Mouse (Mus musculus) intestine, embryonic 14.5 days (tissue): Measurements from ENCODE around the gene Mtch1. TPM values are rescaled to one million over a fixed set of nuclear protein-coding genes. Genes with fewer than 3 reads are reported as not detected.
"Not testable (repeated sequence)": the region's sequence is repeated elsewhere in the genome, so short reads cannot be mapped to it uniquely, and the experiment has no call there.

Experiments
- ATAC-seq: fragments of 200-750 bp; cut with Nextera tagmentation; replicated peaks from 2 replicates; pipeline ENCODE4 v1.8.0; 2017; ENCODE audit warnings: low read depth, moderate number of reproducible peaks, moderate TSS enrichment, moderate library complexity; ENCODE audit not compliant: low FRiP score, low TSS enrichment
- DNase-seq: peaks from one replicate; pipeline ENCODE4 v3.0.0-alpha.2; 2018; ENCODE audit warnings: low spot score
- H3K27ac ChIP-seq: fragments of 300-500 bp; sonication (generic); 2 replicates; pipeline ENCODE4 v1.5.1; 2014; ENCODE audit warnings: low read depth, mild to moderate bottlenecking, control low read depth
- H3K27me3 ChIP-seq: fragments of 300-500 bp; sonication (generic); replicated peaks from 2 replicates; pipeline ENCODE4 v1.6.1; 2014; ENCODE audit warnings: low read length, control low read depth; ENCODE audit not compliant: control insufficient read depth, insufficient read depth
- H3K36me3 ChIP-seq: fragments of 300-500 bp; sonication (generic); 2 replicates; pipeline ENCODE4 v1.6.1; 2014; ENCODE audit warnings: low read length, control low read depth; ENCODE audit not compliant: control insufficient read depth, insufficient read depth
- H3K4me1 ChIP-seq: fragments of 300-500 bp; sonication (generic); replicated peaks from 2 replicates; pipeline ENCODE4 v1.6.1; 2014; ENCODE audit warnings: low read length, control low read depth, mixed read lengths; ENCODE audit not compliant: control insufficient read depth, insufficient read depth
- H3K4me2 ChIP-seq: fragments of 300-500 bp; sonication (generic); 2 replicates; pipeline ENCODE4 v1.6.1; 2014; ENCODE audit warnings: low read length
- H3K4me3 ChIP-seq: fragments of 300-500 bp; sonication (generic); 2 replicates; pipeline ENCODE4 v1.5.1; 2014; ENCODE audit warnings: low read depth, low read length, control low read depth, mixed read lengths
- H3K9ac ChIP-seq: fragments of 300-500 bp; sonication (generic); 2 replicates; pipeline ENCODE4 v1.6.1; 2014; ENCODE audit warnings: mild to moderate bottlenecking, low read length
- H3K9me3 ChIP-seq: fragments of 300-500 bp; sonication (generic); 2 replicates; pipeline ENCODE4 v1.6.1; 2016; ENCODE audit warnings: low read length, control low read depth; ENCODE audit not compliant: control insufficient read depth
- WGBS: fragments of 180-500 bp; shearing (Covaris S2); extraction: QIAGEN DNeasy Blood & Tissue Kit; methylation state at CpG from one replicate; pipeline ENCODE4 v1.1.7; 2014; 5-methylcytosine and 5-hydroxymethylcytosine counted together
- polyA plus RNA-seq: library from polyadenylated mRNA; unstranded; fragments of >200 nt; fragmentation: Nextera tagmentation; extraction: Ambion mirVana; gene quantifications from 2 replicates; pipeline ENCODE4 v1.2.1, GENCODE M21; 2014

Mtch1 gene
- 292 and 324 TPM in 2 replicates for polyA plus RNA-seq

- Histone ChIP-seq H3K27ac (peak within 1 kb of the TSS; percentile 88), H3K9ac (peak within 1 kb of the TSS; percentile 88), H3K36me3 (peaks cover 19% of the 10 kb centered on the region), H3K4me3 (peak within 1 kb of the TSS; percentile 82), H3K9me3 (no peaks in the 10 kb centered on the region), H3K4me2 (peak within 1 kb of the TSS; percentile 66), H3K4me1 (peaks cover 16% of the 10 kb centered on the region), H3K27me3 (no peaks in the 10 kb centered on the region)
- under 1% methylated on average over 49 of the region's 53 CpGs for WGBS
- DNase-seq (peak; percentile 99), ATAC-seq (peak; percentile 97)
Measured at GRCm38 (mm10) chr17:29347645-29348256, at the start of gene Mtch1. Mtch1 (minus strand) TSS chr17:29347934.

DNA sequence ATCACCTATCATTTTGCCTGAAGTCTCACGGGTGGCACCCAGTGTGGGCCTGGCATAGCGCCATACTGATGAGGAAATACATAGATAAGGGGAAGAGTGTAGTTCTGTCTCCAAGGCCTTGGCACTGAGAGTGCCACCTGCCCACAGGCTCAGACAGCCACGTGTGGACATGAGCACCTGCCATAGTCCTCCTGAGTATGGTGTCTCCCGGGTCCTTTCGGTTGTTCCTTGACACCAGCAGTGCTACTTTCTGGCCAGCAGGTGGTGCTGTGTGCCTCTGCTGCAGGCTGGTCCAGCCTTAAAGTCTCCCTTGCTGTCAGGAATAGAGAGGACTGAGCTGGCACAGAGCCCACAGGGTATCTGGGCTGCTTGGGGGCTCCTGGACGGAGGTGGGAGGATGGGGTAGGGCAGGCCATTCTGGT is 49.1 kb upstream of the Mtch1 start:
- H3K27ac ChIP-seq = 0 out of 2 replicates have a peak overlapping the region, but pooled peaks have one; percentile 83
- peaks cover 29% of the 10 kb centered on the region for H3K4me1 ChIP-seq
- DNase-seq = peak; percentile 91
- no peak overlapping the region for H3K4me3 ChIP-seq
- no peaks in the 10 kb centered on the region for H3K27me3 ChIP-seq
- WGBS = 24% methylated on average over 6 of the region's 6 CpGs
- peak overlapping the region; percentile 62; the same call in 1 of the 2 replicates for H3K4me2 ChIP-seq
- no peak overlapping the region for H3K9ac ChIP-seq
- H3K9me3 ChIP-seq = no peaks in the 10 kb centered on the region
- no peaks in the 10 kb centered on the region for H3K36me3 ChIP-seq
- ATAC-seq = peak; percentile 59

DNA sequence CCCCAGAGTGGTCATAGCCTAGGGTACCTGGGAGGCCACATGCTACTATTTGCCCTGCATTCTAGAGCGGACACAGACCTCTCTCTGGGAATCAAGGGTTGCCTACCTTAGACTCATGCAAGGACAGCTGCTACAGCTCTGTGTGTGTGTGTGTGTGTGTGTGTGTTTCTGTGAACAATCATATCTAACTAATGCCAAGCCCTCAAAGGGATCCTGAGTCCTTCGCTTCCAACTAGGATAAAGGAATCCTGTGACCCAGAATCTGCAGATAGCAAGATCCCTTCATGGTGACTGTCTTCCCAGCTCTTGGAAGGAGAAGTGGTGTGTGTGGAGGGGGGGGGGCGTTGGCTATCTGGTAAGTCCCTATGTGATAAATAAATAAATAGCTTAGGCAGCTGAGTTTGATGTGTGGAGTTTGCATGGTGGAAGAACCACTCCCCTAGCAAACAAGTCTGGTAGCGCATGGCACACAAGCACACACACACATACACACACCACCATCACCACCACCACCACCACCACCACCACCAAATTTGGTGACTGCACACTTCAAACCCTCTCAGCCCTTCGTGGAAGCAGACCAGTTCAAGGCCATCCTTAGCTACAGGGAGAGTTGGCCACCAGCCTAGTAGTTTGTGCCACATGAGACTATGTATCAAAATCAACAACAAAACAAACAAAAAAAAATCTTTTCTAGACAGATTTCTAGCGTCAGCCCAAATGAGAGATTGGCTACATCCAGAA is 48.5 kb upstream of the Mtch1 start:
- 61% methylated on average over 6 of the region's 6 CpGs for WGBS
- H3K4me2 ChIP-seq = no peak overlapping the region
- no peak for ATAC-seq
- no peak overlapping the region for H3K27ac ChIP-seq
- no peak overlapping the region for H3K4me3 ChIP-seq
- peaks cover 29% of the 10 kb centered on the region for H3K4me1 ChIP-seq
- no peaks in the 10 kb centered on the region for H3K36me3 ChIP-seq
- H3K9ac ChIP-seq = no peak overlapping the region
- DNase-seq = no peak
- no peaks in the 10 kb centered on the region for H3K27me3 ChIP-seq
- H3K9me3 ChIP-seq = no peaks in the 10 kb centered on the region

- no peak overlapping the region for H3K4me3 ChIP-seq
- DNase-seq (no peak), ATAC-seq (no peak)
- no peaks in the 10 kb centered on the region for H3K9me3 ChIP-seq
- H3K27me3 ChIP-seq = no peaks in the 10 kb centered on the region
- H3K9ac ChIP-seq = no peak overlapping the region
- no peak overlapping the region for H3K4me2 ChIP-seq
- peaks cover 29% of the 10 kb centered on the region for H3K4me1 ChIP-seq
- no peaks in the 10 kb centered on the region for H3K36me3 ChIP-seq
- H3K27ac ChIP-seq = peak overlapping the region; percentile 22; the same call in 1 of the 2 replicates
- 61% methylated on average over 7 of the region's 7 CpGs for WGBS
Measured at GRCm38 (mm10) chr17:29395381-29395780, 47.6 kb upstream of the Mtch1 start.

DNA sequence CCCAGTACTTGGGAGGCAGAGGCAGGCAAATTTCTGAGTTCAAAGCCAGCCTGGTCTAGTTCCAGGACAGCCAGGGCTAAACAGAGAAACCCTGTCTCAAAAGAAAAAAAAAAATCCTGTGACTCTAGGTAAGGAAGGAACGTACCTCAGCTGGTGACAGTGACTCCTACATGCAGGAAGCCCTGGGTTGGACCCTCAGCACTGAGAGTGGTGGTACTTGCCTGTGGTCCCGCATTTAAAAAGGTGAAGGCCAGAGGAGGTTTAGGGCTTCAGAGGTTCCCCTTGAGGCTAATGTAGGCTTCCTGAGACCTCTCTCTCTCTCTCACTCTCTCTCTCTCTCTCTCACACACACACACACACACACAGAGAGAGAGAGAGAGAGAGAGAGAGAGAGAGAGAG is 47.0 kb upstream of the Mtch1 start:
- not testable (repeated sequence) for H3K9me3 ChIP-seq, H3K4me3 ChIP-seq, H3K9ac ChIP-seq, H3K36me3 ChIP-seq, H3K27me3 ChIP-seq, H3K4me2 ChIP-seq, DNase-seq, ATAC-seq
- peak overlapping the region; percentile 22; the same call in 1 of the 2 replicates for H3K27ac ChIP-seq
- peaks cover 29% of the 10 kb centered on the region for H3K4me1 ChIP-seq
- WGBS = 78% methylated on average over 2 of the region's 2 CpGs

DNA sequence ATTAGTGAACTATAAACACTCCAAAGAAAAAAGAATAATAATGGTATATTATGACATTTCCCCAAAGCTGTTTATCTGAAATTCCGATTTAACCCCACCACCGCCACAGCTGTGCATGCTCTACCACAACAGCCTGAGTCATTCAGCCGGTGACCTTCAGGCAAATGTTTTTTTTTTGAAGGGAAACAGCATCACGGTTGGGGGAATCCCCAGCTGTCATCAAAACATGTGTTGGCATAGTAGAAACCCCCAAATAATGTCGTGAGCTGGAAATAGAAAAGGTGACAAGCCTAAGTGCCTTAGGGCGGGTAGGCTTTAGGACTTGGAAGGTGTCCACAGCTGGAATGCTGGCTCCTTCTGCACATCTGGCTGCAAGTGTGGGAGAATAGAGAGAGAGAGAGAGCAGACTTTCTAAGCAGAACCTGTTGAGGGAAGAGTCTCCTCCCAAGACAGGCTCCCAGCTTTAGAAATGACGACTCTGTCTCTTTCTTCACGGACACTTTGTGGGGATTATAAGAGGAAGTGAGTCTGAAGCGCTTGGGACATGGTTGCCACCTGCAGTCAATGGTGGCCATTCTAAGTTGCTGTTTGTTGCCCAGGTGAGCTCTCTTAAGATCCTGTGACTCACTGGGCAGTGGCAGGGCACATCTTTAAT is 46.5 kb upstream of the Mtch1 start:
- Histone ChIP-seq H3K4me2 (no peak overlapping the region), H3K4me1 (peaks cover 28% of the 10 kb centered on the region), H3K27me3 (no peaks in the 10 kb centered on the region), H3K27ac (no peak overlapping the region), H3K9ac (no peak overlapping the region), H3K4me3 (no peak overlapping the region), H3K9me3 (no peaks in the 10 kb centered on the region), H3K36me3 (no peaks in the 10 kb centered on the region)
- 52% methylated on average over 9 of the region's 9 CpGs for WGBS
- ATAC-seq = no peak
- no peak for DNase-seq

- no peaks in the 10 kb centered on the region for H3K9me3 ChIP-seq
- no peak overlapping the region for H3K4me3 ChIP-seq
- DNase-seq (no peak), ATAC-seq (no peak)
- H3K27me3 ChIP-seq = no peaks in the 10 kb centered on the region
- WGBS = 65% methylated on average over 14 of the region's 14 CpGs
- peaks cover 21% of the 10 kb centered on the region for H3K4me1 ChIP-seq
- no peaks in the 10 kb centered on the region for H3K36me3 ChIP-seq
- no peak overlapping the region for H3K4me2 ChIP-seq
- no peak overlapping the region for H3K9ac ChIP-seq
- no peak overlapping the region for H3K27ac ChIP-seq
Measured at GRCm38 (mm10) chr17:29393335-29394089, 45.8 kb upstream of the Mtch1 start.

GRCm38 (mm10) chr17:29391280-29391679 is 43.5 kb upstream of the Mtch1 start:
- H3K36me3 ChIP-seq = no peaks in the 10 kb centered on the region
- H3K27me3 ChIP-seq = no peaks in the 10 kb centered on the region
- WGBS = 65% methylated on average over 8 of the region's 8 CpGs
- no peak overlapping the region for H3K27ac ChIP-seq
- no peak for DNase-seq
- H3K9ac ChIP-seq = no peak overlapping the region
- H3K4me3 ChIP-seq = no peak overlapping the region
- no peak overlapping the region for H3K4me2 ChIP-seq
- no peaks in the 10 kb centered on the region for H3K9me3 ChIP-seq
- 0 out of 2 replicates have a peak, but pooled peaks cover 4% of the 10 kb centered on the region for H3K4me1 ChIP-seq
- ATAC-seq = no peak
